Mouse (Mus musculus) T-helper 17 cell (primary cell): ENCODE results near the gene Cog7.

Experiments
- in situ Hi-C, 2 experiments: fragments of 300-600 bp; cut with MboI, MseI; formaldehyde crosslinking; loops; 1 replicate in 1 of 2; 2 replicates in 1 of 2; pipeline ENCODE4 v1.15.1; 2025; ENCODE audit warnings: high pct_unique_total_duplicates in 2 of 2

Cog7 gene

DNA sequence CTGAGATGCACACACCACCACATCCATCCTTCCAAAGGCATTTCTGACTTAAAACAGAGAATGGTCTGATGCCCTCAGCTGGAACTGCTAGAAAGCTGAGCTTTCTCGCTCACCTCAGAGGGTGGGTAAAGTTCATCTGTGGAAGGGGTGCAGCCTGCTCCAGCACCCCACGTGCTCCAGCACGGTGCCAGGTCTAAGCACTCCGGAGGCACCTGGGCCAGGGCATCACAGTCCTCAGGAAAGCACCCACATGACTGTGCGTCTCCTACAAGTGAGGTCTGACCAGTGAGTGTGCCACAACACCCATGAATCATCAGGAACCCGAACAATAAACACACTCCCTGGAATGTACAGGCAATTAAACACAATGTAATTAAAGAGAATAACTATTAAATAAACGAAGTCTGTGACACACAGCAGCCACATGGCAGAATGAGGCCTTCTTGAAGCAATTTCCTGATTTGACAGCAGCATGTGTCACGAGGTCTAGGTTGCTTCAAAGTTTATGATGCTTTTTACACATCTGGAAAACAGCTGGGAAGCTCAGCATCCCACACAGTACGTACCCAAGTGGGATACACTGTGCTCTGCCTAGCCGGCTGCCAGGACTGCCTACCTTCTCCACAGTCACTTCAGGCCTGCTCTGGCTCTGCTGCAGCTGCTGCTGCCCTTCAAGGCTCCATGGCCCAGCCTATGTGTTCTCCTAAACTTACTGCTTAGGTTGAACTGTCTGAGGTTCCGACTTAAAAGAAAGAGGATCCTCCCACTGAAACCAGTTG lies 26.4 kb downstream of the Cog7 start:
- in situ Hi-C loops: no loop called here

DNA sequence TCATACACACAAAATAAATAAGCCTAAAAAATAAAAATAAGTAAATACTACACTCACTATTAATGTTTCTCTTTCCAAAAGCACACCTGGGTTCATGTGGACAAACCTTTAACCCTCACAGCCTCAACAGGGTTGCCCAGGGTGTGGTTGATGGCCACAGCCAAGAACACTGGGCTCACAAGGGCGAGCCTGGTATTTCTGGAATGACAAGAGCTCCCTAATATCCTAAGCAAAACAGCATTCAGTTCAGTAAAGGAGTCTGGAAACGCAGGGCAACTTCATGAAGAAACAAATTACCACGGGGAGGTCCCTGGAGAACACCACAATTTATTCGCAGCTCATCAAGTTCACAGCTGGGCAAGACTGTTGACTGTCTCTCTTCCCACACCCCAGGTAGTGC lies 34.0 kb downstream of the Cog7 start:
- in situ Hi-C loops: no loop called here

DNA sequence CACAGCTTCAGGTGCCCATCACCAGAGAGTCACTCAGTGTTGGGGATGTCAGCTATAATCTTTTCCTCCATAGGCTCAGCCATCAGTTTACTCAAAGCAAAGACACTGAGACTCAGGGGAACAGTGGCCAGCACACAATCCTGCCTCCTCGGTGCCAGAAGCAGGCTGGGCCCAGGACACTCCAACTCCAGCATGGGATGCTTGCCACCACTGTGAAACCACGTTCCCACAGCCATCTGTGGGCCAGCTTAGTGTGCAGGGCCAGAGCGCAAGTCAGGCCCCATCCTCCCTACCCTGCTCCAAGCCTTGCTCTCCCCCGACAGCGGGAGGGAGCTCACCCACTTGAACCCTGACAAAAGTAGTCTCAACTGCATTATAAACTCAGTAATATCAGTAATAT lies 35.3 kb downstream of the Cog7 start:
- in situ Hi-C loops: no loop called here

- in situ Hi-C loops: no loop called here
Observed at GRCm38 (mm10) chr7:121942371-121942770, 39.1 kb downstream of the Cog7 start.

GRCm38 (mm10) chr7:121941640-121942039 lies 39.9 kb downstream of the Cog7 start:
- in situ Hi-C loops: no loop called here

GRCm38 (mm10) chr7:121941016-121941415 lies 40.5 kb downstream of the Cog7 start:
- in situ Hi-C loops: no loop called here

DNA sequence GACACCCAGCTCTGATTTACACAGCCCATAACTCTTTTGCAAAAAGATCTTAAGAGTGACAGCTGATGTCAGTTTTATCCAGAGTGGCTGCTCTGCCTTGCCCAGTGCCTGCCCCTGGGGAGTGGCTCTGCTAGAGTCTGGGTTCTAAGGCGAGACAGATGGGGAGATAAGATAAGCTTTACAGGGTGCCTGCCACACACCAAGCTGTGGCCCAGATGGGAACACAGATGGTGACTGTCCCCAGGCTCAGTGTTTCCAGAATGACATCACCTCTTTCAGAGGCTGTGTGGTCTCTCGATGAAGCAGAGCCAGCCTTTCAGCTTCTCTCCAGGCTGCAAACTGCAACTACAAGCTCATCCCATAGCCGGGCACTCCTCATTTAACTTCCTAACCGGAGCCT lies 41.8 kb downstream of the Cog7 start:
- in situ Hi-C loops: no loop called here

DNA sequence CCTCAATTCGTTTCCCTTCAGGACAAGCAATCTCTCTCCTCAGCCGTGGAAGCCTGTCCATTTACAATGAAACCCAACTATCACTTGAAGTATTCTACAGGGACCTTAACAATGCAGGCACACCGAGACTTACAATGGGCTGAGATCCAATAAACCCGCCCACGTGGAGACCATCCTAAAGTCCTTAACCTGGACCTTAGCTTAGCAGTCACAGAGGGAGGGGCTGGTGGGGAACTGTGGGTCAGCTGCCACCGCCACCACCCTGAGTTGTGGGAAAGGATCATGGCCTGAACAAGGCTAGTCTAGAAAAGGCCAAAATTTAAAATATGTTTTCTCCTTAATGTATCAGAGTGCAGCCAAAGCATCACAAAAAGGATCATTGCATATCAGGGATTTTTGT lies 42.3 kb downstream of the Cog7 start:
- in situ Hi-C loops: no loop called here

DNA sequence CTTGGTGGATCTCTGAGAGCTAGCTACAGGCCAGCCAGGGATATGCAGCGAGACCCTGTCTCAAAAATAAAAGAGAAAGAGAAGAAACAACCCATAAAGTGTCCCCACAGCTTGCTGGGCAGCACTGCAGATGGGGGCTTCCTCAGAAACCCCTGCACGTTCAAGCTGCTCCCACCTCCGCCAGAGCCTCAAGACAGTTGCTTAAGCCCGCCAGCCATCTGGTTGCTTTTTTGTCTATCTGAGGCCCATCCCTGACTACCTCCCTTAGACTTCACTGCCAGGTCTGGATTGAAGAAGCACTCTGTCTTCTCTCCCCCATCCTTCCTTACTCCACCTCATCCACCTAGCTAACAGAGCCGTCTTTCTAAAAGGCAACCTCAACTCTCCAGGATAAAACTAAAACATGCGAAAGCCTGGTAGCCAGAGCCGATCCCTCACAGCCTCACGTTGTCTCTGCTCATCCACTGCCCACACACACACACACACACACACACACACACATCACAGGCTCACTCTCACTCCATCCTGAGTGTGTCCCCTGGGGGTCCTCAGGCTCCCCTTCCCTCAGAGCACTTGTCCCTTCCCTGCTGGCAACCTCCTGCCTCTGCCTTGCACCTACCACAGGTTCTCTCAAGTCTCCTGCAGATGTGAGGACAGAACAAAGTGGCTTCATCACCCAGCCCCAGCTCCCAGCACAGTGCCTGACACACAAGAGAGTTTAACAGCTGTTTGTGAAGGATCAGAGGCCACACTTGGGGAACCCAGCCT lies 43.2 kb downstream of the Cog7 start:
- in situ Hi-C loops: no loop called here

DNA sequence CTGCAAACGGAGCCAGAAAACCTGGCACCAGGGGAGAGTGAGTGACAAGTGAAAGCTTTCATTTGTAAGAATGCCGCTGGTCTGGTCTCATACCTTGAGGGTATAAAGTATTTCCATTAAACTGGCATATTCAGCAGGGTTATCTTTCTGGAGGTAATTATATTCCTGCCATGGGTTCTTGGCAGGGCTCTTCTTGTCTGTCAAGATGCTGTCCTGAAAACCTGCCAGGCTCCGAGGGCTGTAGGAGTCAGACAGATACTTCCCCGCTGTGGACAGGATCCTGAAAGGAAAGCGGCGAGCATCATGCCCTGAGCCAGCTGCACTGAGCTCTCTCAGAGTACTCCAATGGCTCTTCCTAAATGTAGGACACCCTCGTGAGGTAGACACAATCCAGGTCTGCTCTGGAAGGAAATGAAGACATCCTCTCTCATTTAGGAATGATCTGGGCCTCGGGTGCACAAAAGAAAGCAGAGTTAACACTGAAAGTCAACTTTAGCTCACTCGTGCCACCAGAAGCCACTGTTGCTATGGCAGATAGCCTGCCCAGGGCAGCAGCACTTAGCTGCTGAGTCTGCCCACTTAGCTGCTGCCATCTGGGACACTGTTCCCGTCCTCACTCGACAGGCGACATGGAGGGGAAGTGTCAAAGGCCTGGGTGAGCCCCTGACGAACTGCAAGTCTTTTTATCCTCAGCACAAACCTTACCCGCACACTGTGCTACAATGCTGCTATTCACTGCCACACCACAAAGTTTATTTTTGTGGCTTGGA lies 44.5 kb downstream of the Cog7 start:
- in situ Hi-C loops: no loop called here

- in situ Hi-C loops: no loop called here
Observed at GRCm38 (mm10) chr7:121935906-121936794, 45.4 kb downstream of the Cog7 start.

DNA sequence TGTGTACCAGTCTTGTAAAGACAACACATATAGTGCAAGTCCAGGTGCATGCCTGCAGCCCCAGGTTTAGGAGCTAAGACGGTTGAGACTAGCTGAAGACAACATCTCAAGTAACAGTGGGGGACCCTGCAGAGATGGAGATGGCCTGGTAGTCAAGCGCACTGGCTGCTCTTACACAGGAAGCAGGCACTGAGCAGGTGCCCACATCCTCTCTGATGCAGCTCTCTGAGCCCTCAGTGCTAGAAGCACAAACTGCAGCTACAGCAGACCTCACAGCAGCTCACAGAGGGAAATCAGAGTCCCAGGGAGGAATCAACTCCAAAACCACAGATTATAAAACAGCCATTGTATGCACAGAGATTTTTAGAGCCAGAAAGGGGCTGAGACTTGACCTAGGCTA lies 47.2 kb downstream of the Cog7 start:
- in situ Hi-C loops: no loop called here

- in situ Hi-C loops: no loop called here
Observed at GRCm38 (mm10) chr7:121933675-121934074, 47.8 kb downstream of the Cog7 start.

- in situ Hi-C loops: no loop called here
Observed at GRCm38 (mm10) chr7:121931246-121931645, 50.3 kb downstream of the Cog7 start.

DNA sequence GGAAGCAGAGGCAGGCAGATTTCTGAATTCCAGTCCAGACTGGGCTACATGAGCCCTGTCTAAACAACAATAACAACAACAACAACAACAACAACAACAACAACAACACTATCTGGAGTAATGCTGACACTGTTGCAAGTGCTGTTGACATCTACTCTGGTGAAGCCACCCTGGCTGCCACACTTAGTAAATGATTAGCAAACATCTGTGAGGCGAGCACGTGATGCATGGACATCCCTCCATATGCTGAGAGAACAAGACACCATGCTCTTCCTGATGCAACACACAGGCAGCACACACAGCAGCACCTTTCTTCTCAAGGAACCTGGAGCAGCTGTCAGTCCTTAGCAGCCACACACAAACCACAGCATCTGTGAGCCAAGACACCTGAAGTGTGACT lies 53.6 kb downstream of the Cog7 start:
- in situ Hi-C loops: no loop called here

- in situ Hi-C loops: no loop called here
Observed at GRCm38 (mm10) chr7:121924361-121924760, 57.1 kb downstream of the Cog7 start.

DNA sequence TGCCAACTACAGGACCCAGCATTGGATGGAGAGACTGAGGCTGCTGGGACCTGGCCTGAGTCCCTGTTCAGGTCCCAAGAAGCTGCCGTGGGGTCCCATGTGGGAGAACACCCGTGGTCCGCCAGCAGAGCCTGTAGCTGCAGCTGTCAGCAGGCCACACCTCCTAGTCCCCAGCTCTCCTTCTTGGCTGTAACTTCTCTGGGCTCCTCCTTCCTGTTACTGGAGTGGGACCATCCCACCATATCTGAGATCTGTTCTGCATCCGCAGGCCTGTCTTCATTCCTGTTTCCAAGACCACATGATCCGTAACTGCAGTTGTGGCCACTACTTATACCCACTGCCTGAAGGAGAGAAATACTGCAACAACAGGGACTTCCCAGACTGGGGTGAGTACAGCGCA lies 67.6 kb downstream of the Cog7 start:
- in situ Hi-C loops: no loop called here

- in situ Hi-C loops: no loop called here
Observed at GRCm38 (mm10) chr7:121912250-121912649, 69.3 kb downstream of the Cog7 start.

DNA sequence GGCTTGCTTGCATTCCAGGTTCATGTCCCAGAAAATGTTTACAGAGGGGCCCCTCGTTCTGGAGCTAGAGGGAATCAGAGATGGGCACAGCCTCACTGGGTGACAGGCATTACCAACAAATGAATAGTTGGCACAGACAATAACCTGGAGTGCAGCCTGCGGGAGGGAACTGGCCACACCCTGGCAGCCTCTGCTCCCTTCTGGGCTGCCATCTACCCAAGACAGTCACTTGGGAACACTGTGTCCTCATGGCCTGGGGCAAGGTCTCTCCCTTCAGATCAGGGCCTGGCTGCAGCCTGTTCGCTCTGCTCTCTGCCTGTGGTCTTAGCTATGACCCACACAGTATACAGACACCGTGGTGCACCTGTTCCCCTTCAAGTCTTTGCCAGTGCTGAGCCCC lies 74.6 kb downstream of the Cog7 start:
- in situ Hi-C loops: no loop called here

- in situ Hi-C loops: no loop called here
Observed at GRCm38 (mm10) chr7:121902757-121903411, 78.6 kb downstream of the Cog7 start.

DNA sequence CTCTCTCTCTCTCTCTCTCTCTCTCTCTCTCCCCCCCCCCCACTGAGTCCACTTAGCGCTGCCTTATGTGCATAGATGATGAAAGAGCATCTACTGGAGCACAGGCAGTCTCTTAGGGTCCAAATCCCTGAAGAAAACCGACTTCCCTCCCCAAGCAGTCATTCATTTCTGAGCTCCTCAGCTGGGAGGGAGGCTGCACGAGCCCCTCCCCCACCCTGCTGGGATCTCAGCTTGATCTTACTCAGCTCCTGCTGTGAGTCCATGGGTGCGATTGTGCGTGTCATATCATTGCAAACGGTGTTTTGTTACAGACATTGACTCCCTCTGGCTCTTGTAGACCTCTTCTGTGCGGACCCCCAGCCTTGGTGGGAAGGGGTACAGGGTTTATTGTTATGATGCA lies 81.6 kb downstream of the Cog7 start:
- in situ Hi-C loops: no loop called here
